Mouse (Mus musculus) heart, adult 2 months (tissue): ENCODE data around the gene Gas8.

Source experiments
- CTCF ChIP-seq: fragments of 200-600 bp; IDR thresholded peaks from 2 replicates; pipeline ENCODE4 v1.8.1; 2022; ENCODE audit warnings: antibody characterized with exemption, mild to moderate bottlenecking, moderate library complexity
- EP300 ChIP-seq: fragments of 200-500 bp; IDR thresholded peaks from 2 replicates; pipeline ENCODE4 v1.6.1; 2011; ENCODE audit warnings: low read depth, low read length, control low read depth; ENCODE audit not compliant: insufficient read depth
- POLR2A ChIP-seq: fragments of 200-500 bp; IDR thresholded peaks from 2 replicates; pipeline ENCODE4 v1.6.1; 2011; ENCODE audit warnings: mild to moderate bottlenecking, low read depth, low read length, control low read depth; ENCODE audit not compliant: insufficient read depth

GRCm38 (mm10) chr8:123536990-123537380, 18.4 kb downstream of the Gas8 start:
- TF ChIP-seq POLR2A (no peak), CTCF (no peak), EP300 (no peak)
